In the genomic region with DNA sequence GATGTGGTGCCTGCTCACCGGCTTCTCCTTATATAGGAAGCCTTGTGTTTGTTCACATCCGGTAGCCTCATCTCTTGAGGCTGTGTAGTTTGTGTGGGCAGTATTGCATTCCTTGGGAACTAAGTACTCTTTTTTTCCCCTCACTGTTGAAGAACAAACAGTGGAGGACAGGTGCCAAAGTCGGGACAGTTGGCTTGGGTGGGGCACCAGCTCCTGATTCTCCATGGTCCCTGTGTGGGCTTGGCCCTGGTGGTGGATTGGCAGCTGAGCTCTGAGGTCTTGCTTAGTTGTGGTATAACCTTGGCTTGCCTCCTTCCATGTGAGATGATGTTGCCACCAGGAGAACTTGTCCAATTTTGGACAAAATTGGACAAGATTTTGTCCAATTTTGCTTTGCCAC, we compare ENCODE assay signal across 34 mouse cellular contexts. TPM values are rescaled to one million over a fixed set of nuclear protein-coding genes. Genes with fewer than 3 reads are reported as not detected.
A peak's percentile ranks its signal among the peaks of the same experiment; 100 is the strongest.
DNase-seq lines count a peak whose midpoint lies in the region; ATAC-seq and TF ChIP-seq lines count a peak whose summit lies in the region.
"Had no signal": no experiment of that assay in that cellular context is flagged by ENCODE, and none has a peak within 500 bp of the region (broad histone marks: within the 10 kb centered on the region; RNA-seq: fewer than 3 reads in every experiment).

Gene Ghrl (minus strand): TSS at position 3 of the 400 bp plus-strand sequence.

- no peaks in the 10 kb centered on the region for H3K4me1 ChIP-seq in testis, adult 2 months (ENCODE audit: control insufficient read depth, insufficient read depth, low read length)
- peaks cover 7% of the 10 kb centered on the region; the same call in 1 of the 2 replicates for H3K4me1 ChIP-seq in liver, embryonic 12.5 days
- H3K4me1 ChIP-seq in stomach, postnatal 0 days (replicated peaks; ENCODE audit: control insufficient read depth, insufficient read depth): no peaks in the 10 kb centered on the region
- no peaks in the 10 kb centered on the region for H3K4me1 ChIP-seq in hindbrain, embryonic 13.5 days (replicated peaks)
- H3K4me1 ChIP-seq: forebrain, embryonic 12.5 days; kidney, embryonic 15.5 days; lung, embryonic 15.5 days; midbrain, embryonic 13.5 days; neural tube, embryonic 15.5 days had no signal

- H3K79me2 ChIP-seq in macrophage (ENCODE audit: inconsistent target): peaks cover 69% of the 10 kb centered on the region

- H3K27me3 ChIP-seq in testis, adult 2 months (ENCODE audit: control insufficient read depth, insufficient read depth, low read length): no peaks in the 10 kb centered on the region
- H3K27me3 ChIP-seq in liver, embryonic 12.5 days (replicated peaks): no peaks in the 10 kb centered on the region
- H3K27me3 ChIP-seq in stomach, postnatal 0 days (ENCODE audit: control insufficient read depth, insufficient read depth, low read length): no peaks in the 10 kb centered on the region
- no peaks in the 10 kb centered on the region for H3K27me3 ChIP-seq in hindbrain, embryonic 13.5 days
- H3K27me3 ChIP-seq: forebrain, embryonic 12.5 days; kidney, embryonic 15.5 days; lung, embryonic 15.5 days; midbrain, embryonic 13.5 days; neural tube, embryonic 15.5 days had no signal

- H3K9ac ChIP-seq in liver, embryonic 12.5 days: no peak within 1 kb of the TSS
- no peak within 1 kb of the TSS for H3K9ac ChIP-seq in stomach, postnatal 0 days (ENCODE audit: low read length)
- H3K9ac ChIP-seq in hindbrain, embryonic 13.5 days: no peak within 1 kb of the TSS
- H3K9ac ChIP-seq: forebrain, embryonic 12.5 days; forebrain, postnatal 0 days; kidney, embryonic 15.5 days; lung, embryonic 15.5 days; midbrain, embryonic 13.5 days; neural tube, embryonic 15.5 days had no signal

- H3K27ac ChIP-seq in testis, adult 2 months (ENCODE audit: control insufficient read depth, insufficient read depth, low read depth, low read length): no peak within 1 kb of the TSS
- H3K27ac ChIP-seq in liver, embryonic 12.5 days: peak within 1 kb of the TSS; percentile 32; the same call in 1 of the 2 replicates
- H3K27ac ChIP-seq in macrophage: 0 out of 2 replicates have a peak within 1 kb of the TSS, but pooled peaks have one; percentile 1
- H3K27ac ChIP-seq in stomach, postnatal 0 days (replicated peaks): no peak within 1 kb of the TSS; the same call in 1 of the 2 replicates
- no peak within 1 kb of the TSS for H3K27ac ChIP-seq in hindbrain, embryonic 13.5 days
- no peak within 1 kb of the TSS for H3K27ac ChIP-seq in left cerebral cortex, adult 2 months
- H3K27ac ChIP-seq: forebrain, embryonic 12.5 days; hindbrain, postnatal 0 days; kidney, embryonic 15.5 days; layer of hippocampus, adult 2 months; lung, embryonic 15.5 days; midbrain, embryonic 13.5 days; neural tube, embryonic 15.5 days had no signal

- no peak within 1 kb of the TSS for H3K4me3 ChIP-seq in testis, adult 2 months (ENCODE audit: control insufficient read depth, low read depth, low read length)
- no peak within 1 kb of the TSS for H3K4me3 ChIP-seq in liver, embryonic 12.5 days
- no peak within 1 kb of the TSS for H3K4me3 ChIP-seq in macrophage (ENCODE audit: inconsistent target)
- no peak within 1 kb of the TSS for H3K4me3 ChIP-seq in stomach, postnatal 0 days (ENCODE audit: low read depth, low read length)
- H3K4me3 ChIP-seq in hindbrain, embryonic 13.5 days: no peak within 1 kb of the TSS
- H3K4me3 ChIP-seq in left cerebral cortex, adult 2 months: no peak within 1 kb of the TSS
- H3K4me3 ChIP-seq: erythroblast, embryonic 14.5 days; forebrain, embryonic 12.5 days; kidney, embryonic 15.5 days; layer of hippocampus, adult 2 months; lung, embryonic 15.5 days; midbrain, embryonic 13.5 days; neural tube, embryonic 15.5 days had no signal

- no peak within 1 kb of the TSS for H3K4me2 ChIP-seq in liver, embryonic 12.5 days
- H3K4me2 ChIP-seq in stomach, postnatal 0 days (replicated peaks; ENCODE audit: low read depth): no peak within 1 kb of the TSS
- H3K4me2 ChIP-seq in hindbrain, embryonic 13.5 days: no peak within 1 kb of the TSS
- H3K4me2 ChIP-seq: forebrain, embryonic 12.5 days; kidney, embryonic 15.5 days; lung, embryonic 15.5 days; midbrain, embryonic 13.5 days; neural tube, embryonic 15.5 days had no signal

- no peaks in the 10 kb centered on the region for H3K9me3 ChIP-seq in liver, embryonic 12.5 days (replicated peaks)
- H3K9me3 ChIP-seq in stomach, postnatal 0 days (ENCODE audit: control insufficient read depth, low read length): no peaks in the 10 kb centered on the region
- H3K9me3 ChIP-seq in hindbrain, embryonic 13.5 days: no peaks in the 10 kb centered on the region
- H3K9me3 ChIP-seq: forebrain, embryonic 12.5 days; kidney, embryonic 15.5 days; lung, embryonic 15.5 days; midbrain, embryonic 13.5 days; neural tube, embryonic 15.5 days had no signal

- TF ChIP-seq CTCF in testis, adult 2 months (IDR thresholded peaks at IDR 0.05; ENCODE audit: control insufficient read depth, insufficient read depth, insufficient replicate concordance, low read depth, low read length): no peak
- TF ChIP-seq CTCF in stomach, postnatal 0 days (IDR thresholded peaks at IDR 0.05; ENCODE audit: low read depth): no peak
- no peak for TF ChIP-seq CTCF in left cerebral cortex, adult 2 months (IDR thresholded peaks at IDR 0.05)

- TF ChIP-seq EP300 in stomach, postnatal 0 days (optimal IDR thresholded peaks at IDR 0.05): no peak

- no peak for DNase-seq in testis, postnatal 10 days (ENCODE audit: low spot score)
- DNase-seq in stomach, postnatal 0 days (ENCODE audit: low spot score): no peak
- DNase-seq in left cerebral cortex, postnatal 4 days: no peak
- no peak for DNase-seq in left cerebral cortex, adult 2 months (ENCODE audit: extremely low spot score in 1 of 2, low spot score in 2 of 2)
- DNase-seq: adrenal gland, postnatal 25 days; cerebellum, adult 18-20 months; cerebellum, postnatal 10 days; forebrain, postnatal 0 days; heart, postnatal 14 days; kidney, adult 18-20 months; kidney, postnatal 25 days; right cerebral cortex, adult 18-20 months; thymus, adult 2 months; thymus, postnatal 4 days had no signal

- no peaks in the 10 kb centered on the region; the same call in 1 of the 2 replicates for H3K36me3 ChIP-seq in testis, adult 2 months (ENCODE audit: control insufficient read depth, insufficient read depth, low read length)
- peaks cover 98% of the 10 kb centered on the region for H3K36me3 ChIP-seq in liver, embryonic 12.5 days
- H3K36me3 ChIP-seq in macrophage (ENCODE audit: inconsistent target): peaks cover 73% of the 10 kb centered on the region
- H3K36me3 ChIP-seq in stomach, postnatal 0 days (ENCODE audit: control insufficient read depth, insufficient read depth, low read length): peaks cover 19% of the 10 kb centered on the region; the same call in 1 of the 2 replicates
- H3K36me3 ChIP-seq in hindbrain, embryonic 13.5 days: peaks cover 81% of the 10 kb centered on the region

- ATAC-seq in liver, embryonic 12.5 days: no peak
- no peak for ATAC-seq in stomach, postnatal 0 days (ENCODE audit: low FRiP score, low TSS enrichment)
- no peak for ATAC-seq in hindbrain, embryonic 13.5 days (ENCODE audit: low FRiP score)
- ATAC-seq: forebrain, postnatal 0 days; hindbrain, postnatal 0 days; midbrain, embryonic 13.5 days had no signal

- WGBS in liver, embryonic 12.5 days (ENCODE audit: insufficient replicate concordance): 87% methylated on average over 3 of the region's 3 CpGs
- WGBS in macrophage (ENCODE audit: missing documents): 93% methylated on average over 3 of the region's 3 CpGs
- 56% methylated on average over 3 of the region's 3 CpGs for WGBS in stomach, postnatal 0 days
- 91% methylated on average over 3 of the region's 3 CpGs for WGBS in hindbrain, embryonic 13.5 days

- intact Hi-C loops in left cerebral cortex, postnatal 4 days (cut with DNase I): no loop called here
- intact Hi-C loops in left cerebral cortex, adult 2 months (cut with DNase I): no loop called here

- no peak for TF ChIP-seq POLR2A in testis, adult 2 months (IDR thresholded peaks at IDR 0.05; ENCODE audit: control insufficient read depth, low read depth, low read length)

RNA-seq across cellular contexts. Expression of gene Ghrl, which starts in this region (rescaled TPM):
- polyA plus RNA-seq in testis, adult 2 months (2012; rRNA removed): 108 and 119 TPM in 2 replicates
- not detected in 2 replicates for polyA plus RNA-seq in liver, embryonic 12.5 days (2016; fragmentation: Nextera tagmentation; extraction: Ambion mirVana)
- 10 to 100 TPM in 1 of 26 experiments, 1 to 10 TPM in 1, not detected in 24; 1.4 to 12.2 TPM for total RNA-seq in macrophage (2018; cell fraction: chromatin; rRNA removed)
- total RNA-seq in macrophage (2018; cell fraction: cytosol; rRNA removed): not detected
- 1 to 10 TPM in 5 of 26 experiments, not detected in 21; 2.2 to 5.5 (median 3.4) TPM for total RNA-seq in macrophage (2018; cell fraction: nucleus; rRNA removed)
- polyA plus RNA-seq in macrophage (2018): not detected in 3 replicates
- polyA plus RNA-seq in stomach, postnatal 0 days (2015; fragmentation: Nextera tagmentation; extraction: Ambion mirVana): 514 and 560 TPM in 2 replicates
- 0.29 TPM in 1 of 2 replicates, not detected in the other for polyA plus RNA-seq in hindbrain, embryonic 13.5 days (2015; fragmentation: Nextera tagmentation; extraction: Ambion mirVana)
- not detected for total RNA-seq in left cerebral cortex, postnatal 4 days (2021)
- under 1 TPM in 1 of 2 experiments, not detected in 1; 0.98 TPM for total RNA-seq in left cerebral cortex, adult 2 months (2021)
- total RNA-seq: adrenal gland, adult 18-20 months; adrenal gland, postnatal 25 days; common myeloid progenitor, adult 5-6 weeks; forebrain, postnatal 0 days; gastrocnemius, adult 8-10 months; gastrocnemius, postnatal 4 days; hindbrain, postnatal 0 days; layer of hippocampus, adult 2 months; left cerebral cortex, postnatal 10 days; liver, adult 2 months; megakaryocyte-erythroid progenitor cell, adult 5-6 weeks had no signal
- polyA plus RNA-seq: erythroblast, embryonic 14.5 days; heart, embryonic 14.5 days; liver, adult 2 months; lung, embryonic 15.5 days had no signal

Comparison
In these comparisons a context has a peak if more than half of its experiments do, and no peak if none do; other contexts are left out.
1. RNA of gene Ghrl (polyA plus RNA-seq): 514 to 560 TPM in stomach, postnatal 0 days and 108 to 119 TPM in testis, adult 2 months; 0.29 TPM in hindbrain, embryonic 13.5 days, not detected in liver, embryonic 12.5 days and not detected in macrophage; every median in the first group is over 10 times any median in the second.
2. H3K27ac ChIP-seq: peak in liver, embryonic 12.5 days (single experiment) and macrophage (single experiment); none in testis, adult 2 months (single experiment), stomach, postnatal 0 days (single experiment), hindbrain, embryonic 13.5 days (single experiment) and left cerebral cortex, adult 2 months (single experiment).